Mouse (Mus musculus) kidney, postnatal 0 days (tissue): Measurements from ENCODE around the gene Cfap44. TPM values are rescaled to one million over a fixed set of nuclear protein-coding genes. Genes with fewer than 3 reads are reported as not detected.

ENCODE experiments used
- ATAC-seq: fragments of 200-750 bp; cut with Nextera tagmentation; replicated peaks from 2 replicates; pipeline ENCODE4 v1.8.0; 2017; ENCODE audit warnings: low read depth, moderate number of reproducible peaks, moderate TSS enrichment, moderate library complexity; ENCODE audit not compliant: low FRiP score
- DNase-seq: peaks from one replicate; pipeline ENCODE4 v3.0.0-alpha.2; 2016; ENCODE audit warnings: low spot score
- H3K27ac ChIP-seq: fragments of 300-500 bp; sonication (generic); 2 replicates; pipeline ENCODE4 v1.5.1; 2014; ENCODE audit warnings: mild to moderate bottlenecking
- H3K27me3 ChIP-seq: fragments of 300-500 bp; sonication (generic); 2 replicates; pipeline ENCODE4 v1.6.1; 2014; ENCODE audit warnings: low read length, mixed read lengths; ENCODE audit not compliant: insufficient read depth
- H3K36me3 ChIP-seq: fragments of 300-500 bp; sonication (generic); 2 replicates; pipeline ENCODE4 v1.6.1; 2014; ENCODE audit warnings: low read length, mixed read lengths; ENCODE audit not compliant: insufficient read depth
- H3K4me1 ChIP-seq: fragments of 300-500 bp; sonication (generic); replicated peaks from 2 replicates; pipeline ENCODE4 v1.6.1; 2014; ENCODE audit warnings: antibody characterized with exemption, low read length, mixed read lengths; ENCODE audit not compliant: insufficient read depth
- H3K4me2 ChIP-seq: fragments of 300-500 bp; sonication (generic); 2 replicates; pipeline ENCODE4 v1.6.1; 2014; ENCODE audit warnings: mild to moderate bottlenecking, low read length, moderate library complexity, mixed read lengths
- H3K4me3 ChIP-seq: fragments of 300-500 bp; sonication (generic); replicated peaks from 2 replicates; pipeline ENCODE4 v1.5.1; 2014; ENCODE audit warnings: low read depth, low read length
- H3K9ac ChIP-seq: fragments of 300-500 bp; sonication (generic); 2 replicates; pipeline ENCODE4 v1.6.1; 2014; ENCODE audit warnings: low read depth, low read length
- H3K9me3 ChIP-seq: fragments of 300-500 bp; sonication (generic); replicated peaks from 2 replicates; pipeline ENCODE4 v1.6.1; 2016; ENCODE audit warnings: low read length, inconsistent platforms, mixed read lengths
- CTCF ChIP-seq: IDR thresholded peaks from 2 replicates; pipeline ENCODE4 v1.5.1; 2016; ENCODE audit warnings: antibody characterized with exemption, low read depth, mild to moderate bottlenecking, moderate library complexity
- WGBS: fragments of 180-500 bp; shearing (Covaris S2); extraction: QIAGEN DNeasy Blood & Tissue Kit; methylation state at CpG from one replicate; pipeline ENCODE4 v1.1.7; 2014; 5-methylcytosine and 5-hydroxymethylcytosine counted together
- polyA plus RNA-seq: library from polyadenylated mRNA; unstranded; fragments of >200 nt; fragmentation: Nextera tagmentation; extraction: Ambion mirVana; gene quantifications from 2 replicates; pipeline ENCODE4 v1.2.1, GENCODE M21; 2015

The Cfap44 gene
- polyA plus RNA-seq, 1 experiment from 2014 or later = 0.53 TPM

DNA sequence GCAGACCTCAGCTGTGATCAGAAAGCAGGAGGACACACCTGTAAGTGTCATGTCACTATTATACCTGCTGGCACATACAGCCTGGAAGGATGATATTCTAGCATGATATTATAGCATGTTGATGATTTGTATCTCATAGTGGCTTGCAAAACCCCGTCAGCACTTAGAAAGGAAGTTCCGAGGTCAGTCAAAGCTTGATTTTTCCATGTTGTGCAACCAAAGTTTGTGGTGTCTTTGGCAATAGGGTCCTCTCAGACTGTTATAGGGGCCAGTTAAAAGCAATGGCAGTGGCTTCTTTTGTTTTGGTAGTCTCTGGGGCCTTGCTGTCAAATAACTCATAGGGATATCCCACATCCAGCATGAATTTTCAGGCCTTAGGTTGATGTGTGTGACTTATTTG lies 63.3 kb downstream of the Cfap44 start:
- no peak for DNase-seq
- ATAC-seq = no peak
- Histone ChIP-seq H3K9ac (no peak overlapping the region), H3K27ac (no peak overlapping the region), H3K4me1 (no peaks in the 10 kb centered on the region), H3K36me3 (no peaks in the 10 kb centered on the region), H3K4me3 (no peak overlapping the region), H3K4me2 (no peak overlapping the region), H3K9me3 (no peaks in the 10 kb centered on the region), H3K27me3 (no peaks in the 10 kb centered on the region)
- TF ChIP-seq CTCF = no peak
- 90% methylated on average over 2 of the region's 2 CpGs for WGBS

DNA sequence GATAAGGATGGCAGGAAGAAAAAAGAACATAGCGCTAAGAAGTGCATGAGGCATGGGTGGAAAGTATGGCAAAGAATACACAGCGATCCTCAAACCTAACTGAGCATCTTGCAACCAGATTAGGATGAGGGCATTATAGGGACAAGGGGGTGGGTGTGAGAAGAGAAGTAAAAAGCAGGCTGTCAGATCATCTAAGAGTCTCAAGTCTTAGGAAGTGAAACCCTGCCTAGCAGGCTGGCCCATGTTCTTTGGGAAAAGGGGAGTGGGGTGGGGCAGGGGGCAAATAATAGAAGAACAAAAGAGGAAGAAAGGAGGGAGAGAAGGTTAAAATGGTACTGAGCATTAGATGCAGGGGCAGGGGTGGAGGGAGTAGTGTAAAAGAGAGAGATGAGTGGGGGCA lies 64.2 kb downstream of the Cfap44 start:
- ATAC-seq (no peak), DNase-seq (no peak)
- 95% methylated on average over 2 of the region's 2 CpGs for WGBS
- no peaks in the 10 kb centered on the region for H3K9me3 ChIP-seq
- no peaks in the 10 kb centered on the region for H3K27me3 ChIP-seq
- no peak overlapping the region for H3K4me3 ChIP-seq
- H3K4me2 ChIP-seq = no peak overlapping the region
- H3K4me1 ChIP-seq = no peaks in the 10 kb centered on the region
- H3K27ac ChIP-seq = no peak overlapping the region
- H3K36me3 ChIP-seq = no peaks in the 10 kb centered on the region
- H3K9ac ChIP-seq = no peak overlapping the region
- no peak for TF ChIP-seq CTCF

DNA sequence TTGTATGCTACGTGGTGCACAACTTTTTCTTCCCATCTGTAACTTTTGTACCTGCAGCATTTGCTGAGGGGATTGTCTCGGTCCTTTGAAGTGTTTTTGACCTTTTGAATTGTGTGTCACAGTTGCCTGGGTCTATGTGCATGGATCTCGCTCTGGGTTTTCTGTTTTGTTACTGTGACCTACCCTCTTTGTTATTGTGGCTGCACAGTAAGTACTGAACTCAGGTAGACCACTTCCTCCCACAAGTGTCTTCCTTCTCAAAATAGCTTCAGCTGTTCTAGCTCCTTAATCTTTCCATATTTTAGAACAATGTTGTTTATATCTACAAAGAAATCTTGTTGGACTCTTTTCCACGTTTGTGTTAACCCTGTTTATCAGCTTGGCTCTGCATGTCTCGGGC lies 66.3 kb downstream of the Cfap44 start:
- TF ChIP-seq CTCF = no peak
- Histone ChIP-seq H3K27me3 (no peaks in the 10 kb centered on the region), H3K4me1 (no peaks in the 10 kb centered on the region), H3K27ac (no peak overlapping the region), H3K4me3 (no peak overlapping the region), H3K9me3 (no peaks in the 10 kb centered on the region), H3K36me3 (no peaks in the 10 kb centered on the region), H3K4me2 (no peak overlapping the region), H3K9ac (no peak overlapping the region)
- ATAC-seq = no peak
- 76% methylated on average over 5 of the region's 5 CpGs for WGBS
- no peak for DNase-seq

DNA sequence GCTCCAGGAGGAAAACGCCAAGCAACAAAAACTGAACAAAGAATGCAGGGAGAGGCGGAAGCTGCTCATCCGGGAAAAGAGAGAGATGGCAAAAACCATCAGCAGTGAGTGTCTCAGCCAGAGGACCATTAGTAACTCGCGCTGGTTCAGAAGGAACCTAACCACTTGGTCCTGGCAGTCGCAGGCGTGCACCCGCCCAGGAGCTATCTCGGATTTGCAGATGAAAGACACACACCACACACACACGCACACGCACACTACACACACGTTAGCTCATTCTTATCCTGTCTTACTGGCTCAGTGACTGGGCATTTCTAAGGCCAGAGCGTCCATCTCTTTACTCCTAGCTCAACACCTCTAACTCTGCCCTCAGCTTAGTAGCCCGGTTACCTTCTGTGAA lies 80.7 kb downstream of the Cfap44 start:
- Histone ChIP-seq H3K4me3 (no peak overlapping the region), H3K36me3 (no peaks in the 10 kb centered on the region), H3K4me2 (no peak overlapping the region), H3K27me3 (no peaks in the 10 kb centered on the region), H3K4me1 (no peaks in the 10 kb centered on the region), H3K27ac (no peak overlapping the region), H3K9ac (no peak overlapping the region), H3K9me3 (no peaks in the 10 kb centered on the region)
- ATAC-seq (no peak), DNase-seq (no peak)
- WGBS = 87% methylated on average over 14 of the region's 14 CpGs
- no peak for TF ChIP-seq CTCF

DNA sequence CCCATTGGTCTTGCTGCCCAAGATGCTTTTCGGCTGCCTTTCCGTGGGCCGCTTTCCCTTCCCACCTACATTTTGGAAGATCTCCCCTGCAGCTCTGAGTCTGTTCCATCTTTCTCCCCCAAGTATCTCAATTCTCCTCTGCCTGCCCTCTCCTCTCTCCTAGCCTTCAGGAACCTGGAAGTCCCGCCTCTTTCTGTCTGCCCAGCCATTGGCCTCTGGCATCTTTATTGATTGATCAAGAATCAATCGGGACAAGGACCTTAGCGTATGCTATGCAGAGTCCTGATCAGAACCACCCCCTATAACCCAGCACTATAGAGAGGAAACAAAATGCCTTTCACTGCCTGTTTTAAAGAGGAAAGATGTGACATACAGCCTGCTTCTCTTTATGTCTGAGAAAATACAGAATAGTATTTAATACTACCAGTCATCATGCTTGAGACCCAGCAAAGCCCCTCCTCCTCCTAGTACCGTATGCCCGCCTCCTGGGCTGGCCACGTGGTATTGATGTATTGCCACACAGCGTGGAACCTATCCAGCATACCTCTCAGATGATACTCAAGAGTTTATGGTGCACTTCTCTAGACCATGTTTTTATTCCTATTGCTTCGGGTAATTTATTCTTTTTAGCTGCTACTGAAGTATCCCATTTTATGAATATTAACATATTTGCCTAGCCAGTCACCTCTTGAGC lies 81.2 kb downstream of the Cfap44 start:
- no peak for ATAC-seq

DNA sequence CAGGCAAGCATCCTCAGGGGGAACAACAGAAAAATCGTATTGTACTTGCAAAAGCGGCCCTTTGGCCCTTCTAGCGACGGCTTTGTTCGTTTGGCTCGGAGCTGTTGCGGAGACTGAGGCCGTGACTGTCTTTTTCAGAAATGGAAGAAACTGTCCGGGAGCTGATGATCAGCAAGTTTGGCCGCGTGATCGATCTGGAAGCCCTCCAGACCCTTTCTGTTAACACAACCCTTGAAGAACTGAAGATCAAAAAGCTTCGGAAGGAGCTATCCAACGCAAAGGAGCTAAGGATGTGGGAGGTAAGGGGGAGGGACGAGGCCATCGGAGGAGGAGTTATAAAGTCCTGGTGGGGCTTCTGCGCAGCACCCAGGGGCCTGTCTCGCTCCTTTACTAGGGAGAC lies 84.2 kb downstream of the Cfap44 start:
- Histone ChIP-seq H3K9ac (no peak overlapping the region), H3K36me3 (no peaks in the 10 kb centered on the region), H3K27me3 (no peaks in the 10 kb centered on the region), H3K4me2 (peak overlapping the region; percentile 14; the same call in 1 of the 2 replicates), H3K9me3 (no peaks in the 10 kb centered on the region), H3K4me3 (0 out of 2 replicates have a peak overlapping the region, but pooled peaks have one; percentile 4), H3K27ac (no peak overlapping the region), H3K4me1 (no peaks in the 10 kb centered on the region)
- TF ChIP-seq CTCF = no peak
- ATAC-seq (no peak), DNase-seq (peak; percentile 22)
- 38% methylated on average over 18 of the region's 18 CpGs for WGBS

More for the DNA sequence above, 81.2 kb downstream of the Cfap44 start:
- H3K36me3 ChIP-seq = no peaks in the 10 kb centered on the region
- H3K27me3 ChIP-seq = no peaks in the 10 kb centered on the region
- TF ChIP-seq CTCF = no peak
- DNase-seq = no peak
- no peak overlapping the region for H3K4me3 ChIP-seq
- H3K4me1 ChIP-seq = no peaks in the 10 kb centered on the region
- H3K4me2 ChIP-seq = no peak overlapping the region
- H3K9me3 ChIP-seq = no peaks in the 10 kb centered on the region
- WGBS = 93% methylated on average over 11 of the region's 11 CpGs
- no peak overlapping the region for H3K9ac ChIP-seq
- H3K27ac ChIP-seq = no peak overlapping the region

DNA sequence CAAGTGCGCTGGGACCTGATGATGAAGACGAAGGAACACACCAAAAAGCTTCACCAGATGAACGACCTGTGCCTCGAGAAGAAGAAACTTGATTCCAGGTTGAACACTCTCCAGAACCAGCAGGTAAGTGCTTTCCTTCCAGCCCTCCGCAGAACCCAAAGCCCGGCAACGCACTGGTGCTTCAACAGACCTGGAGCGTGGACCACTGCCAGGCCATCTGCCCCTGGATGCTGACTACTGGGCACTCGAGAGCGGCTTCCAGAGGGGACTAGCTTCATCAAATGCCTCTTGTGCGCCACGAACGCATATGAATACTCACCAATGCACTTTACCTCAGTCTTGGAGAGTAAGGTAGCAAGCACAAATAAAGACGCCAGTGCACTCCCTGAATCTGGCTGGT lies 85.3 kb downstream of the Cfap44 start:
- H3K4me2 ChIP-seq = no peak overlapping the region
- H3K27me3 ChIP-seq = no peaks in the 10 kb centered on the region
- H3K27ac ChIP-seq = no peak overlapping the region
- no peak for DNase-seq
- TF ChIP-seq CTCF = no peak
- H3K9me3 ChIP-seq = no peaks in the 10 kb centered on the region
- no peak overlapping the region for H3K9ac ChIP-seq
- no peaks in the 10 kb centered on the region for H3K36me3 ChIP-seq
- H3K4me3 ChIP-seq = no peak overlapping the region
- H3K4me1 ChIP-seq = no peaks in the 10 kb centered on the region
- ATAC-seq = no peak
- WGBS = 90% methylated on average over 14 of the region's 14 CpGs
